Mouse (Mus musculus) heart, postnatal 0 days (tissue): ENCODE results near the gene Kl.

ENCODE experiments used
- CTCF ChIP-seq: IDR thresholded peaks from 2 replicates; pipeline ENCODE4 v1.5.1; 2016; ENCODE audit warnings: antibody characterized with exemption, control low read depth, low read depth
- EP300 ChIP-seq: IDR thresholded peaks from 2 replicates; pipeline ENCODE4 v1.6.1; 2016; ENCODE audit warnings: antibody characterized with exemption, low read depth

DNA sequence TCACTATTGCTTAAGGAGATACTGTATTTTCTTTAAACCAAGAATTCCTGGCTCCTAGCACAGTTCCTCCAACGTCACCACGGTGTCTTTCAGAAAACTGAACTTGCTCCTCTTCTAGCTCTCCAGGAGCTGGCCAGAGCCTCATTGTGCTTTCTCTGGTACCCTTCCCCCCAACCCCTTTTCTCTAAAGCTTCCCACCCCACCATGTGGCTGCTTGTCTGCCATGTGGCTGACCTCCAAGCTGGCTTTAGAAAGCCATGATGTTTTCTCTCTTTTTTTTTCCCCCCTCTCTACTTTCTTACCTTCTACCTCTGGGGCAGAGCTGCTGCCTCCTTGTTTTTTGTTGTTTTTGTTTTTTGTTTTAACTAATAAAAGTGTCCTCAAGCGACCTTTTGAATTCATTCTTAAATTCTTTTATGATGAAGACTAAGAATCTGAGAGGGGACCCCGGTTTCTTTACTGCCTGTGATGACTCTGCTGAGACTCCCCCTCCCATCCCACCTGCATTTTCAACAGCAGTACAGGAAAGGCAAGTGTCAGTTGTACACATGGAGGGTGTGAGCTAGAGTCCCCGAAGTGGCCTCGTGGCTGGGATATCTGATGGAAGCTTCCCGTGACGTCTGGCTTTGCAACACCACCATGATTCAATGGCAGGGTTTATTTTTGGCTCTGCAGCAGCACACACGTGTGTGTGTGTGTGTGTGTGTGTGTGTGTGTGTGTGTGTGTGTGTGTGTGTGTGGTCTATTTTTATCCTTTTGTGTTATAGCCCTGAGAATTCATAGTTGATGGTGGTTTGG lies 82.5 kb downstream of the Kl start:
- TF ChIP-seq CTCF (no peak), EP300 (no peak)
